Mouse (Mus musculus): Measurements from ENCODE around the gene Slc35e3.

DNA sequence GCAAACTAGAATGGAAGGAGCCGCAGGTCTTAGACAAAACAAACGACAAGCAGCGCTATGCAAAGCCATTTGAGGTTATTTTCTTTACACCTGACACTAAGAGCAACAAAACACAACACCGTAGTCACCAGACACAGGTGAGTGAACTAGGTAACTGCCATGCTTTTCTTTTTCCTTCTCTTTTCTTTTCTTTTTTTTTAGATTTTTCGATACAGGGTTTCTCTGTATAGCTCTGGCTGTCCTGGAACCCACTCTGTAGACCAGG lies 20.7 kb upstream of the Slc35e3 start:
- TF ChIP-seq POLR2A (IDR thresholded peaks at IDR 0.05; ENCODE audit: insufficient read depth, low read length) (no peak), CTCF (IDR thresholded peaks at IDR 0.05; ENCODE audit: low read depth, low read length) (no peak)
